Mouse (Mus musculus): ENCODE results near the gene Tmem108. TPM values are rescaled to one million over a fixed set of nuclear protein-coding genes. Genes with fewer than 3 reads are reported as not detected.

Gene Tmem108
- polyA plus RNA-seq, 1 experiment from 2014 or later, result 33.2 TPM

- no peak for DNase-seq
- Histone ChIP-seq H3K27ac (replicated peaks; ENCODE audit: low read depth, low read length) (no peak overlapping the region), H3K27me3 (ENCODE audit: control insufficient read depth, insufficient read depth, low read length) (no peaks in the 10 kb centered on the region), H3K9me3 (ENCODE audit: control insufficient read depth, low read length) (no peaks in the 10 kb centered on the region), H3K4me2 (ENCODE audit: low read length) (no peak overlapping the region), H3K4me1 (ENCODE audit: control insufficient read depth, insufficient read depth, low read length) (no peaks in the 10 kb centered on the region), H3K4me3 (replicated peaks; ENCODE audit: low read depth, low read length) (no peak overlapping the region), H3K9ac (replicated peaks; ENCODE audit: low read length) (no peak overlapping the region), H3K36me3 (ENCODE audit: control insufficient read depth, insufficient read depth, low read length) (no peaks in the 10 kb centered on the region)
- WGBS, result 98% methylated on average over 4 of the region's 4 CpGs
- no peak for ATAC-seq (ENCODE audit: low FRiP score, low TSS enrichment)
Observed at GRCm38 (mm10) chr9:103715352-103715751, 46.3 kb downstream of the Tmem108 start.

DNA sequence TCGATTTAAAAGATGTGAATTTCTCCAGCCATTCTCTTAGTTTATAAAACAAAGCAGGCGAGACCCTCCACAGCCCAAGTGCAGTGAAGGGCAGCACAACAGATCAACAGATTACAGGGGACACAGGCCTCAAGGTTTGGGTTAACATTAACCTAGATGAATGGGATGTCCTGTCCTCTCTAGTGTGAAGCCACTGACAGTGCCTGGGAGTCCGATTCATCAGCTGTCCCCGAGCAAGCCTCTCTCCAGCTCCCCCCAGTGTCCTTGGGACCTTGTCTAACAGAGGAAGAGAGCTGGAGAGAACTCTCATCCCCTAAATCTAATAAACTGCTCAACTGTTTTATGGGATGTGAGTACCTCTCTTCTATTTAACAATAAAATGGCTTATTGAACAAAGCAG lies 48.4 kb downstream of the Tmem108 start:
- H3K4me3 ChIP-seq (replicated peaks; ENCODE audit: low read depth, low read length), result no peak overlapping the region
- H3K36me3 ChIP-seq (ENCODE audit: control insufficient read depth, insufficient read depth, low read length), result no peaks in the 10 kb centered on the region
- no peak overlapping the region for H3K4me2 ChIP-seq (ENCODE audit: low read length)
- no peaks in the 10 kb centered on the region for H3K9me3 ChIP-seq (ENCODE audit: control insufficient read depth, low read length)
- 78% methylated on average over 4 of the region's 4 CpGs for WGBS
- H3K27ac ChIP-seq (replicated peaks; ENCODE audit: low read depth, low read length), result no peak overlapping the region
- no peak for DNase-seq
- no peak overlapping the region for H3K9ac ChIP-seq (replicated peaks; ENCODE audit: low read length)
- ATAC-seq (ENCODE audit: low FRiP score, low TSS enrichment), result no peak
- no peaks in the 10 kb centered on the region for H3K4me1 ChIP-seq (ENCODE audit: control insufficient read depth, insufficient read depth, low read length)
- no peaks in the 10 kb centered on the region for H3K27me3 ChIP-seq (ENCODE audit: control insufficient read depth, insufficient read depth, low read length)

DNA sequence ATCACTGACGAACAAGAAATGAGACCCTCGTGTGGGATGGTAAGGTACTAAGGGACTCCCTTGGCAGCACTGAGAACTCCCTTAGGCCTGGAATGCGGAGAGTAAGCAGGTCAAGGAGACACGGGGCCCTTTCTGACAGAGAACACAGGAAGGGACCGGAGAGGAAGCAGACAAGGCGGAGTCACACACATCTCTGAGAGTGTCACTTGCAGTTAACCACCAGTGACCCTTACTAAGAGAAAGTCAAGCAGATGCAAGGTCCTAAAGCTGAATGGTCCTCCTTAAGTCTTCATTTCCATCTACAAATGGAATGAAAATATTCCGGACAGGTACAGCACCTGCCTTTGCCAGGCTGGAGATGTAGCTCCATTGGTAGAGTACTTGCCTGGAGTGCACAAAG lies 48.9 kb downstream of the Tmem108 start:
- H3K4me1 ChIP-seq (ENCODE audit: control insufficient read depth, insufficient read depth, low read length), result no peaks in the 10 kb centered on the region
- no peaks in the 10 kb centered on the region for H3K27me3 ChIP-seq (ENCODE audit: control insufficient read depth, insufficient read depth, low read length)
- ATAC-seq (ENCODE audit: low FRiP score, low TSS enrichment), result no peak
- no peak overlapping the region for H3K4me2 ChIP-seq (ENCODE audit: low read length)
- H3K36me3 ChIP-seq (ENCODE audit: control insufficient read depth, insufficient read depth, low read length), result no peaks in the 10 kb centered on the region
- H3K27ac ChIP-seq (replicated peaks; ENCODE audit: low read depth, low read length), result no peak overlapping the region
- H3K9me3 ChIP-seq (ENCODE audit: control insufficient read depth, low read length), result no peaks in the 10 kb centered on the region
- no peak overlapping the region for H3K4me3 ChIP-seq (replicated peaks; ENCODE audit: low read depth, low read length)
- no peak overlapping the region for H3K9ac ChIP-seq (replicated peaks; ENCODE audit: low read length)
- no peak for DNase-seq
- WGBS, result 89% methylated on average over 7 of the region's 7 CpGs

DNA sequence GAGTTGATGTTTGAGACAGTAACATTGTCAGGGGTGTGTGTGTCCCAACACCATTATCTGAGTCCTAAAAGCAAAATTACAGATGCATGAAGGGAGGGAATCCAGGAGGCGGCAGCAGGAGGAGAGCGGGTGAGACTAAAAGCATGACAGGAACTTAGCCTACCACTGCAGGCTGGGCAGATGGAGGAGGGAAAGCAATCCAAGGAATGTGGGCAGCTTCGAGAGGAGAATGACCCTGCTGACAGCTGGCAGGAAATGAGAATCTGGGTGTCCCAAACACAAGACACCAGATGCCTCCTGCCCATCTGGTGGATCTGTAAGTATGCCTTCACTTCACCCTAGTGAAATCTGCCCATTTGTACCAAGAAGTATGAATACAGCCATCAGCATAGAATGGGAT lies 51.9 kb downstream of the Tmem108 start:
- no peak overlapping the region for H3K27ac ChIP-seq (replicated peaks; ENCODE audit: low read depth, low read length)
- WGBS, result 81% methylated on average over 3 of the region's 3 CpGs
- DNase-seq (no peak), ATAC-seq (ENCODE audit: low FRiP score, low TSS enrichment) (no peak)
- no peak overlapping the region for H3K4me2 ChIP-seq (ENCODE audit: low read length)
- no peaks in the 10 kb centered on the region for H3K4me1 ChIP-seq (ENCODE audit: control insufficient read depth, insufficient read depth, low read length)
- H3K9ac ChIP-seq (replicated peaks; ENCODE audit: low read length), result no peak overlapping the region
- H3K27me3 ChIP-seq (ENCODE audit: control insufficient read depth, insufficient read depth, low read length), result no peaks in the 10 kb centered on the region
- no peak overlapping the region for H3K4me3 ChIP-seq (replicated peaks; ENCODE audit: low read depth, low read length)
- H3K36me3 ChIP-seq (ENCODE audit: control insufficient read depth, insufficient read depth, low read length), result no peaks in the 10 kb centered on the region
- no peaks in the 10 kb centered on the region for H3K9me3 ChIP-seq (ENCODE audit: control insufficient read depth, low read length)

- no peaks in the 10 kb centered on the region for H3K9me3 ChIP-seq (ENCODE audit: control insufficient read depth, low read length)
- no peaks in the 10 kb centered on the region for H3K36me3 ChIP-seq (ENCODE audit: control insufficient read depth, insufficient read depth, low read length)
- H3K4me1 ChIP-seq (ENCODE audit: control insufficient read depth, insufficient read depth, low read length), result no peaks in the 10 kb centered on the region
- H3K4me3 ChIP-seq (replicated peaks; ENCODE audit: low read depth, low read length), result no peak overlapping the region
- H3K9ac ChIP-seq (replicated peaks; ENCODE audit: low read length), result no peak overlapping the region
- no peak overlapping the region for H3K27ac ChIP-seq (replicated peaks; ENCODE audit: low read depth, low read length)
- no peak for ATAC-seq (ENCODE audit: low FRiP score, low TSS enrichment)
- H3K4me2 ChIP-seq (ENCODE audit: low read length), result no peak overlapping the region
- H3K27me3 ChIP-seq (ENCODE audit: control insufficient read depth, insufficient read depth, low read length), result no peaks in the 10 kb centered on the region
- DNase-seq, result no peak
- 93% methylated on average over 16 of the region's 16 CpGs for WGBS
Observed at GRCm38 (mm10) chr9:103708514-103709173, 53.0 kb downstream of the Tmem108 start.

DNA sequence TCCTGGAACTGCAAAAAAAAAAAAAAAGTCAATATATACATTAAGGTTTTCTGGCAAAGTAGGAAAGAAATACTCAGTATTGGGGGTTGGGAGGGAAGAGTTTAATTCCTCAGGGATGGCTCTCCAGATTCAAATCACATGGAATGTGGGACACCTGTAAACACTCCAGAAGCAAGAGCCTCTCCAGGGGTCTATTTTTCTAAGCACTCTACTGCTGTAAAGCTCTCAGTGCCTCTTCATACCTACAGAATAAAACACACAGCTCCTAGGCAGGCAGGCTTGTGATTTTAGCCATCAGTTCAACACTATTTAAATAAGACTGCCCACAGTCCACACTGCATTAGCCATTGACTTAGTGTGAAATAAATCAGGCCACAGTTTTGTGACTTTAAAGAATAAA lies 53.8 kb downstream of the Tmem108 start:
- Histone ChIP-seq H3K27me3 (ENCODE audit: control insufficient read depth, insufficient read depth, low read length) (no peaks in the 10 kb centered on the region), H3K9ac (replicated peaks; ENCODE audit: low read length) (no peak overlapping the region), H3K4me3 (replicated peaks; ENCODE audit: low read depth, low read length) (no peak overlapping the region), H3K4me2 (ENCODE audit: low read length) (no peak overlapping the region), H3K36me3 (ENCODE audit: control insufficient read depth, insufficient read depth, low read length) (no peaks in the 10 kb centered on the region), H3K9me3 (ENCODE audit: control insufficient read depth, low read length) (no peaks in the 10 kb centered on the region), H3K27ac (replicated peaks; ENCODE audit: low read depth, low read length) (no peak overlapping the region), H3K4me1 (ENCODE audit: control insufficient read depth, insufficient read depth, low read length) (no peaks in the 10 kb centered on the region)
- no peak for ATAC-seq (ENCODE audit: low FRiP score, low TSS enrichment)
- no peak for DNase-seq

GRCm38 (mm10) chr9:103707000-103707790 lies 54.4 kb downstream of the Tmem108 start:
- no peak overlapping the region for H3K27ac ChIP-seq (replicated peaks; ENCODE audit: low read depth, low read length)
- H3K4me1 ChIP-seq (ENCODE audit: control insufficient read depth, insufficient read depth, low read length), result no peaks in the 10 kb centered on the region
- DNase-seq, result no peak
- no peaks in the 10 kb centered on the region for H3K36me3 ChIP-seq (ENCODE audit: control insufficient read depth, insufficient read depth, low read length)
- H3K4me2 ChIP-seq (ENCODE audit: low read length), result no peak overlapping the region
- H3K9ac ChIP-seq (replicated peaks; ENCODE audit: low read length), result no peak overlapping the region
- no peak overlapping the region for H3K4me3 ChIP-seq (replicated peaks; ENCODE audit: low read depth, low read length)
- no peaks in the 10 kb centered on the region for H3K9me3 ChIP-seq (ENCODE audit: control insufficient read depth, low read length)
- WGBS, result 83% methylated on average over 8 of the region's 8 CpGs
- H3K27me3 ChIP-seq (ENCODE audit: control insufficient read depth, insufficient read depth, low read length), result no peaks in the 10 kb centered on the region
- no peak for ATAC-seq (ENCODE audit: low FRiP score, low TSS enrichment)

DNA sequence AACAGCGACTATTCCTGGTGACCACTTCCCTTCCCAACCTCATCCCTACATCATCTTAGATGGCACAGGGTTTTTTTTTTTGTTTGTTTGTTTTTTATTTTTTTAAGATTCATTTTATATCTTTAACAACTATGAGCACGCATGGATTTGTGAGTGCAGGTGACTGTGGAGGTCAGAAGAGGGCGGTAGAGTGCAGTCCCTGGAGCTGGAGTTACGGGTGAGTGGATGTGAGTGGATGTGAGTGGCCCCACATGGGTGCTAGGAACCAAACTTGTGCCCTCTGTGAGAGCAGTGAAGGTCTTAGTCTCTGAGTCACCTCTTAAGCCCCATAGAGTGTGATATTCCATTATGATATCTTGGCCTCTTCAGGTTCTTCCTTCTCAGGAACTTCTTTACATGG lies 55.9 kb downstream of the Tmem108 start:
- Histone ChIP-seq H3K9ac (replicated peaks; ENCODE audit: low read length) (no peak overlapping the region), H3K27me3 (ENCODE audit: control insufficient read depth, insufficient read depth, low read length) (no peaks in the 10 kb centered on the region), H3K4me2 (ENCODE audit: low read length) (no peak overlapping the region), H3K9me3 (ENCODE audit: control insufficient read depth, low read length) (no peaks in the 10 kb centered on the region), H3K4me3 (replicated peaks; ENCODE audit: low read depth, low read length) (no peak overlapping the region), H3K36me3 (ENCODE audit: control insufficient read depth, insufficient read depth, low read length) (no peaks in the 10 kb centered on the region), H3K27ac (replicated peaks; ENCODE audit: low read depth, low read length) (no peak overlapping the region), H3K4me1 (ENCODE audit: control insufficient read depth, insufficient read depth, low read length) (no peaks in the 10 kb centered on the region)
- WGBS, result 96% methylated on average over 4 of the region's 4 CpGs
- ATAC-seq (ENCODE audit: low FRiP score, low TSS enrichment), result no peak
- DNase-seq, result no peak

GRCm38 (mm10) chr9:103703014-103703413 lies 58.6 kb downstream of the Tmem108 start:
- no peaks in the 10 kb centered on the region for H3K4me1 ChIP-seq (ENCODE audit: control insufficient read depth, insufficient read depth, low read length)
- H3K27me3 ChIP-seq (ENCODE audit: control insufficient read depth, insufficient read depth, low read length), result no peaks in the 10 kb centered on the region
- 85% methylated on average over 16 of the region's 16 CpGs for WGBS
- H3K9me3 ChIP-seq (ENCODE audit: control insufficient read depth, low read length), result no peaks in the 10 kb centered on the region
- no peak overlapping the region for H3K4me3 ChIP-seq (replicated peaks; ENCODE audit: low read depth, low read length)
- no peak overlapping the region for H3K4me2 ChIP-seq (ENCODE audit: low read length)
- no peak overlapping the region for H3K27ac ChIP-seq (replicated peaks; ENCODE audit: low read depth, low read length)
- no peak for ATAC-seq (ENCODE audit: low FRiP score, low TSS enrichment)
- no peaks in the 10 kb centered on the region for H3K36me3 ChIP-seq (ENCODE audit: control insufficient read depth, insufficient read depth, low read length)
- DNase-seq, result no peak
- no peak overlapping the region for H3K9ac ChIP-seq (replicated peaks; ENCODE audit: low read length)
